Mouse (Mus musculus): ENCODE measurements at regions not wholly inside any gene's neighbourhood (a gene's known extent, or its start where the extent isn't known, plus 50 kb on each side); places are given as distances from the start of the nearest gene placed in this dataset.

DNA sequence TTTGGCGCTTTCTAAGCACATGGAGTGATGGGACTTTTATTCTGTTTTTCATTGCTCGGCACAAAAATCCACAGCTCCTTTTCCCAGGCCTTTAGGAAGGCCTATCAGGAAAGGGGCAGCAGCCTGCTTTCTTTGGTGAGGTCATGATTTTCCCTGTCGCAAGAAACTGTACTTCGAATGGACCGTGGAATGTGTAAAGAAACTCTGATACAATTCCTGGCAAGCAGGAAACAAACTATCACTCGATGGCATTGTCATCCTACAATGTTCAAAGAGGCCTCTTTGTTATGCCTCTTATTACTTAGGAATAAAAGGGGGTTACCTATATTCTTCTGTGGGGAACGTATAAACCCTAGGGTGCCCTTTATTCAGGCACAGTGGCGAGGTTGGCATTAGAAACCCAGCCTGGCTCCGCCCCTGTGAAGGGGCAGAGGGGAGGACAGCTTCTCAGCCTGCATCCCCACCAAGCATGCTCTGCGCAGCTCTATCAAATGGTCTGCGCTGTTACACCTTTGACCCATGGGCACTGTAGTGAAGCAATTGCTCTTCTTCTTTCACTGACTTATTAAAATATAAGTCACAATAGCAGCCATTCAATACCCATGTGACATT is 246.5 kb downstream of the Irs2 start:
- no peak for DNase-seq

GRCm38 (mm10) chr8:10760851-10761693 is 247.2 kb downstream of the Irs2 start:
- peak; percentile 41 for DNase-seq

DNA sequence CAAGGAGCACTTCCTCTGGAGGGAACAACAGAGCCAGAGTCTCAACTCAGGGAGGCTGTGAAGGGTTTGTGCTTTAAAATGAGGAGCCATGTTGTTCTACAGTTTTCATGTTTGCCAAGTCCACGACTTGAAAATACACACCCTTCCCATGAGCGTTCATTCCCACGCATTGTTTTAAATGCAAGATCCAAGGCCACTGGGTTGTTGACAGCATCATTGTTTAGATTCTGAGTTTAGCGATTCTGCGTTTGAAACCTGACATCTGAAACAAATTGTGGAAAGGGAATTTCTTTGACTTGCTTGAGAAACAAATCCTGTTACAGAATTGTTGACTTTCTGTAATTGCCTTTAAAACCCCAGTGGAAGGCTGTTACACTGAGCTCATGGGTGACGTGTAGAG is 248.0 kb downstream of the Irs2 start:
- DNase-seq: no peak

- DNase-seq: no peak
Measured at GRCm38 (mm10) chr8:10758151-10758550, 250.1 kb downstream of the Irs2 start.

- DNase-seq: no peak
Measured at GRCm38 (mm10) chr8:10754986-10755308, 253.3 kb downstream of the Irs2 start.

DNA sequence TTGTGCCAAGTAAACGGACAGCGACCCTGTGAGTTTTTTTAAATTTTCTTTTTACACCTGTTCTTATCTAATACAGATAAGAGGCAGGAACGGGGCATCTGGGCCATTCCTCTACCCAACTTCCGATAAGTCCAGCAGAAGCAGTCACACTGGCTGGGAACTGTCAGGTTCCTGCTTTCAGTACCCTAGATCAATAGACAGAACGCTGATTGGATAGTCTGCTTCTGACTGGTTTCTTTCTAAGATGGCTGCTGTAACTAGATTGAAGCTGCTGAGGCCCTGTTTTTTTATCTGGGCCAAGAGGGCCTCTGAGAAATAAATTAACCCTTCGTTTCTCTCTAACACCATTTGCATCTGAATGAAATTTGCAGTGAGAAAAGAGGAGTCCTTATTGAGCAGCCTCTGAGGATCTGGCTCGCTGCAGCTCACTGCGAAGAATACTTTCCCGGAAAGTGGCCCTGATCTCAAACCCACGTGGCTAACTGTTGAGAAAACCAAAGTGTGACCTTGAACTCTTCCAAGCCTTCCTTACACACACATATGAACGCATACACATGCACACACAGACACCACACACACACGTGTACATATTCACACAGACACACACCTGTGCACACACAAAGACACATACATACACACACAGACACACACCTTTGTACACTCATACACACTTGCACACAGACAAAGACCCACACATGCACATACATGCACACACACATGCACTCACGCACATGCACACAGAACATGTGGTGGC is 253.8 kb downstream of the Irs2 start:
- no peak for DNase-seq

GRCm38 (mm10) chr8:10753056-10753455 is 255.2 kb downstream of the Irs2 start:
- DNase-seq: no peak

DNA sequence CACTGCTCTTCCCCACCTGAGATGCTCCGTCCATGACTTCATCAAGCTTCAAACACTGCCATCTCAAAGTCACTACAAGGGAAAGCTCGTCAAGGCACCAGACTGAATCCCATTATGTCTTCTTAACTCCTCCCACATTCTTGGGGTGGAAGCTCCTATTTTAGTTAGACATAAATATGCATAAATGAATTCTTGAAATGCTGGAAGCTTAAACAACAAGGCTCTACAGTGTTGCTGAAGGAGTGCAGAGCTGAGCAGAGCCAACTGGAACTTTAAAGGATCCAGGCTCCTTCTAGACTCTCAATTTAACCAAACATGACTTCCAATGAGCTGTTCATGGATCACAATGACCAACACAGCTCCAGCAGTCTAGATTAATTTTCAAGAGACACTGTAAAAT is 261.1 kb downstream of the Irs2 start:
- no peak for DNase-seq

- DNase-seq: no peak
Measured at GRCm38 (mm10) chr8:10743241-10743640, 265.0 kb downstream of the Irs2 start.

DNA sequence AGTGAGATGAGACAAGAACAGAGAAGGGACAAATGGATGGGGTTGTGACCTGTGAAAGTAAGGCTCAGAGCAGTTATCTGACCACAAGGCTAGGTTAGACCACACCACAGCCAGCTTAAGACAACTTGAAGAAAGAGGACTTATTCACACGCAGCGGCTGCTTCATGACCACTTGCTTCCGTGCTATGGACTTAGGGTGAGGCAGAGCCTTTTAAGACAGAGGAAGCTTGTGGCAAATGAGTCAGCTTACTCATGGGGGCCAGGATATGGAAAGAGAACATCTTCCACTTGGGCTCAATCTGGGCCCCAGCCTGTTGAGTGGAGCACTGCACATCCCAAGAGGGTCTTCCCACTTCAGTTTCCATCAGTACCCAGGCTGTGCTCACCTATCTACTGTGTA is 267.4 kb downstream of the Irs2 start:
- DNase-seq: no peak

GRCm38 (mm10) chr8:10738486-10739081 is 269.7 kb downstream of the Irs2 start:
- no peak for DNase-seq

- no peak for DNase-seq
Measured at GRCm38 (mm10) chr8:10734746-10735145, 273.5 kb downstream of the Irs2 start.

DNA sequence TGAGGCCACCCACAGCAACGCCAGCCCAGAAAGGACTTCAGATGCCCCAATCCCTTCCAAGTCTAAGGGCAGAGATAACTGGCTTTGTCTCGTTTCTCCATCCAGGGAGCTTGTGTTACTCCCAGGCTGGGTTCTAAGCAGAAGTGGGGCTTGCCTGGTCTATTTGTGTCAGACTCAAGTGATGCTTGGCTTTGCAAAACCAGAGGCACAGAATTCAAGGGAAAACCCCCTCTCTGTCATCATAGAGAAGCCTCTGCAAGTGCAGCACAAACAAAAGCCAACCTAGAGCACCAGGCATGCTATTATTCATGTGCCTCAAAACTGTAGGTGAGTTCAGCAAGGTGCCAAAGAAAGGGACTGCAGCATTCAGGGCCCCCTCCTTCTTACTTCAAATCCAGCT is 284.9 kb downstream of the Irs2 start:
- DNase-seq: no peak

DNA sequence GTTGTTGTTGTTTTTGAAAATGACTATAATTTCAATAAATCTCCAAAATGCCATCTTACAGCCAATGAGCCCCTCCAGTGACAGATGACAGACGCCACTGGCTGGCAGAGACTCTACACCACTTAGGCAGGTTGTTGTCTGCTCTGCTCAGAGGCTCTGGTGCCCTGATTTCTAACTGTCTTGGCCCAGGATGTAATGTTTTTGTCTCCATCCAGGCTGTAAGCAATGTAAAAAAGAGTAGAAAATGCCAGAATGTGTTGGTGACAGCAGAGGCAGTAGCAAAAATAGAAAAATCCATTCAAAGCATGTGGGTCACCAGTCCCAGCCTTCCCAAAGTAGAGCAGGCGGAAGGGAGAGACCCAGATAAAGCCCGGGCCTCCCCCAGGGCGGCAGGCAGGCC is 285.5 kb downstream of the Irs2 start:
- no peak for DNase-seq

DNA sequence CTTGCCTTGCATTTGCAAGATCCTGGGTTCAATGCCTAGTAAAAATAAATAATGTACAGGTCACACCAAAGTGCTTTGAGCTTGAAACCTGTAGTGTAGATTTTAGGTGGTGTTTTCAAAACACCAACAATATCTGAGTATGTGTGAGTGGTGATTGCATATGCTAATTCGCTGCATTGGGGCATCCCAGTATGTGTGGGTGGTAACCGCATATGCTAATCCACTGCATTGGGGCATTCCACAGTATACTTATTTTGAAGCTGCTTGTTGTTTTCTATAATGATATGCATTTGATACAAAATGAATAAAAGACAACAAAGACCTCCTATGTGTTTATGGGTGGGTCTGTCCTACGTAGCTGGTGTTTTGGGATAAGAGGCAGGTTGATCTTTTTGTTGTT is 285.9 kb downstream of the Irs2 start:
- DNase-seq: no peak

- no peak for DNase-seq
Measured at GRCm38 (mm10) chr8:10721146-10721862, 287.0 kb downstream of the Irs2 start.

- no peak for DNase-seq
Measured at GRCm38 (mm10) chr8:10720398-10720797, 287.9 kb downstream of the Irs2 start.

DNA sequence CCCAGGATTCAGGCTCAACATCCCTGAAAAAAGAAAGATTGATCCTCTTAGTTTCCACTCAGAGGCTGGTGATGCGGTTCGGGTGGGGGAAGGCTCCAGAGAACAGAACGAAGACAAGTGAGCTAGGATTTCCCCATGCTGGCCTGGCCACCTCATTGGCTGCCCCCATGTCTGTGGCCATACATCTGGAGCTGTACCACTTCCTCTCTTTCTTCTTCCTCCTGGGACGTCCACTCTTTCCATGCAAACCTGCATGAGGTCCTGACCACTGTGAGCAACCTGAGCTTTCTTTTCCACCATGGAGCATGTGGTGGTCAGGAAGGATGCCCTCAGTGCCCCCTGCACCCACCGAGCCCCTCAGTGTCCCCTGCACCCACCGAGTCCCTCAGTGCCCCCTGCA is 288.8 kb downstream of the Irs2 start:
- no peak for DNase-seq

DNA sequence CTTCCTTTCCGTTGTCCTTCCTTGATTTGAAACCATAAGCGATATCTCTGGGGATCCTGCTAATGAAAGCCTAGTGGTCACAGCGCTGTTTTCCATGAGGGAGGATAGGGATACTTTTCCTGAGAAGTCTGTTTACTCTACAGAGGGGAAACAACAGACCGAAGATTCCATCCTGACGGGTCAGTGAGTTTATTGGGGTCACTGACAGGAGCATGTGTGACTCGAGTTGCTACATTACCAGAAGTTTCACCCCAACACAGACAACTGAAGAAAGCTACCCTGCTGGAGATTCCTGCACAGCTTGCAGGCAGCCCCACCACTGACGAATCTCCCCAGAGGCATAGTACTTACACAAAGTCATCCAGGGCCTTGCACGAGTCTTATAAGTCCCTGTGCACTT is 291.0 kb downstream of the Irs2 start:
- no peak for DNase-seq

DNA sequence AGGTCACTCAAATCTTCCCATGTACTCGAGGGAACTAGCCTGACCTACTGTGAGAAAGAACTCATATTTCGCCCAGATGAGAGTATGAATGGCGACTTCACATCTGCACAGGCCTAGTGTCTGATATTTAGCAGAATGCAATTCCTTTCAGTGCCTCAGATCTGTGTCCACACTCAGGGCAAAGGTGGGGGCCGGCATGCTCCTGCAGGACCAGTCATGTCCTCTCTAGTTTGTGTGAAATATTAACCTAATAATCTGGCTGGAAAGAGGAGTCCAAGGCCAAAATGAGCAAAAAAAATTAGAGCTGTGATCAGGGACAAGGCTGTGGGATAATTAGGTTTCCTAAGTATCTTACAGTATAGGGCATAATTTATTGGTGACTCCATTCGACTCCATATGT is 292.1 kb downstream of the Irs2 start:
- DNase-seq: no peak

DNA sequence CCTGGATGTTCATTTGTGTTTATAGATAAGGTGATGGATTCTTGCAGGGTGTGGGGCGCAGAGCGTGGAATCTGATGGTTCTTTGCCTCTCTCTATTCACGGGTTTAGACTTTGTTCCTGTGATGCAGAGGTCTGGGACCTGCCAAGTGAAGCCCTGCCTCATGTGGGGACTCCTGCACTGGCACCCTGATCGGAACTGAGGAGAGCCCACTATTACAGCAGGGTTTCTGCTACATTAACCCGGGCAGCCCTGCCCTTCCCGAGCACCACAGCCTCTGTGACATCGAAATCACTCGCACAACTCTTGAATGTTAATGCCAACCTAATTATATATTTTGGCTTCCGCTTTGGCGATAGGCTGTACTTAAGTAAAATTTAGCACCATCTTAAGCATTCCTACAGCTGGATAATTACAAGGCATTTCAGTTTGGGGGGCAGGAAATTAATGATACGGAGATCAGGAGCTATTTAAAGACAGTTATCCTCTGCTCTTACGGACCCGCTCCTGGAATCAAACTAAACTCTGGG is 294.7 kb downstream of the Irs2 start:
- DNase-seq: no peak

DNA sequence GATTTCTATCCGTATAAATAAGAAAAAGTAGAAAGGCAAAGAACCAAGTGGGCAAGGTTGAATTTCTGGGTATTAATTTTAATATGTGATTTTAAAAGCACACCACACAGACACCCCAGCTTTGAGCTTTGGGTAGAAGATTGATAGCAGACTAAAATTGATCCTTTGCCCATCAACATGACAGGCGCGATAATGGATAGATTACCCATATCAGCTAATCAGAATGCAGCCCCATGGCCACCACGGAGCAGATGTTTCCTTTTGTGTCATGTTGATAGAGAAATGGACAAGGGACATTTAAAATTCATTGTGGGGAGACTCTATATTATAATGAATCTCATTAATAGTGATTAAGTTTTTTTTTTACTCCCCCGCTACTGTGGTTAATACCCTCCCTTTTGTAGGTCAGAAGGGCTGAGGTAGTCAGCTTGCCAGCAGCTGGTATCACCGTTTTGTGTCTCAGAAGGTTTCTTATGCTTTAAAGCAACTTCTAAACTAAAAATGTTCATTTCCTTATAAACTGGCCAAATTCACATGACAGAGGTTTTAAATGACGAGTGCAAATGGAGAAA is 296.1 kb downstream of the Irs2 start:
- DNase-seq: no peak

Measured in heart, postnatal 4 days (tissue).